Mouse (Mus musculus) embryo, embryonic 10 days (tissue): ENCODE results near the gene Myo3a.
"Not testable (repeated sequence)": the region's sequence is repeated elsewhere in the genome, so short reads cannot be mapped to it uniquely, and the experiment has no call there.

ENCODE experiments used
- DNase-seq: peaks from one replicate; pipeline ENCODE4 v3.0.0-alpha.2; 2015; ENCODE audit warnings: low spot score

Myo3a gene

DNA sequence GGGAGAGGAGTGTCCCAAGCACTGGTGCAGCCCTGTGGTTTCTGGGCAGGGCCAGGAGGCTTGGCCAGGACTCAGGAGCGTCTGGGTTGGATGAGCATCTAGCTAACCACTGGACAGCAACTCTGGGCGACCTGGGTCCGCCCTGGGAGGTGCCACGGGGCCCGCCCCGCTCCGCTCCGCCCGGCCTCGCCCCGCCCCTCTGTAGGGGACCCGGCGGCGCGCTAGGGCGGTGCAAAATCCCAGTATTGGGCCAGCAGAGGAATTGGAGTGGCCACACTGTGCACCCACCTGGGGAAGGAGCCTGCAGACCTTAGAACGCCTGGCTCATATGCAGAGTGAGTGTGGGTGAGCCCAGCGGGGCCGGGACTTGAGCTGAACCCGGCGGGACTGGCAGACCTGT, at the start of gene Myo3a:
Myo3a (plus strand) TSS at position 196 of the 400 bp plus-strand sequence.
- DNase-seq: peak; percentile 13

DNA sequence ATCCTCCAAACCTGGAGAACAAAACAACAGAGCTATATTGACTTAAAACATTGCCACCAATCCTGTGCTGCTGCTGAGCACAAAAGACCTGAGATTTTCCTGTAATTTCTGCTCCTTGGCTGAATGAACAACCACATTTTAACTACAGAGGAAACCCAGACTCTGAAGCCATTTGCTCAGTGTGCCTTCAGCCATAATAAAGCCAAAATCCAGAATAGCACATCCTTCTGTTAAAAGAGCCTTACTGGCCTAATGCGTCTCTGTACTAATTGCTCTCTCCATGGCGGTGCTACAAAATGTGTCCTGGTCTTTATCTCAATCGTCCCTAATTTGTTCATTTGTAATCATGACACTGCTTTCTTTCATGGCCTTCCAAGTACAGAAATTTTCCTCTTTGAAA, 23.2 kb downstream of the Myo3a start:
- no peak for DNase-seq

DNA sequence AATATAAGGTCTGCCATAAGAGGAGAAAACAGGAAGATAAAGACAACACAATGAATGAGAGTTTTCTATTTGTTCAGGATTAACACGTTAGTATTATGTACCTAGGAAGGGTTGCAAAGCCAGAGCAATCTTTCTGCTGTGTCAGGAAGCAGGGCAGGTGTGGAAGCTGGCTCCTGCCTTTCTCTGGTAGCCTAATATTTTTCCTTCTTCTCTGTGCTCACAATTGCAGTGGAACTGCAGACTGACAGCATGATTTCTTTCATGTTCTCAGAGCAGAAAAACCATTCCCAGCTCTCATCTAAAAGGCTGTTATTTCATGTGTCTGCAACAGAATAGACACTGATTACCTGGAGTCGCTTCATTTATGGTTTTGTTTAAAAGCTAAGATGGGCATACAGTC, 23.7 kb downstream of the Myo3a start:
- no peak for DNase-seq

DNA sequence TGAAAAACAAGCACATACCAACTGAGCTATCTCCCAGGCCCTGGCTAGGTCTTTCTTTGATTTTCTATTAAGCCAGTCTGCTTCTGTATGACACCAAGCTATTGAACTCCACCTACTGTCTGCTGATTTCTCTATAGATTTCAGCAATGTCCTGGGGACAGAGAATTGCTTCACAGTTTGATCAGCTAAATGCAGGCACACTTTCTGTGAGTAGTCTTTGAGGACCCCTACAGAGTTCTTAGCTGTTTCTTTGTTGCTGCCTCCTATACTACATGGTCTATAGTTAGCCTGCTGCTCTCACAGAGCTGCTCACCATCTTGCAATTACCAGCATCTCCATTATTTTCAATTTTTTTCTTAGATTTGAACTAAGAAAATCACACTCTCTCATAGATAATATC, 28.3 kb downstream of the Myo3a start:
- no peak for DNase-seq

DNA sequence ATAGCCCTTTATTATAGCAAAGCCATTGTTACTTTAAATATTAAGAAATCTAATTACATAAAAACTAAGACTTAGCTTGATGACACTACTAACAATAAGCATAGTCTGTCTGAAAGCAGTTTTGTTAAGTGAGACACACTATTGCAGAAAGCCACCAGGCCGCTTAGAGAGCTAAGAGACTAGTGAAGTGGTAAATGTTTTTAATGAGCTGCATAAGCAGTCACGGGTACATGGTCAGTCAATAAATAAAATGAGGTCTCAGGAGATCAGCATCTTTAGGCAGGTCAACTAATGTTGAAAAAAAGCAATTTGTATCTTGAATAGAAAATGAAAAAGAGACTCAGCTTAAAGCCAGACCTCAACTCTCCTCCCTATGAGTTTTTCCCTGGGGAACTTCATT, 44.3 kb downstream of the Myo3a start:
- DNase-seq: no peak

DNA sequence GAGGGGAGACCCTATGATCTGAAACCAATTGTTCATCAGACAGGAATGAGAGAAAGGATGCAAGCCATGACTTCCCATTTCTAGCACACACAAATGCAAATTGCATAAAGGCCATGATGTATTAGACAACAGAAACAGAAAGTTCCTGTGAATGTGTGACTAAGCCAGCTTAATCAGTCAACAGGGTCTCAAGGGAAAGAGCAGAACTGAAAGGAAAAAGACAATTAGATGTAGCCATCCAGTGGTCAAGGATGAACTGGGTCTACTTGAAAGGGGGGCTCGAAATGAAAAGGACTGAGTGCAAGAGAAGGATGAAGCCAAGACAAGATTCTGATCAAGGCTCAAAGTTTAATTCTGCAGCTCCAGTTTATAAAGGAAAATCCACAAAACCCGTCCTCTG, 58.1 kb downstream of the Myo3a start:
- no peak for DNase-seq

DNA sequence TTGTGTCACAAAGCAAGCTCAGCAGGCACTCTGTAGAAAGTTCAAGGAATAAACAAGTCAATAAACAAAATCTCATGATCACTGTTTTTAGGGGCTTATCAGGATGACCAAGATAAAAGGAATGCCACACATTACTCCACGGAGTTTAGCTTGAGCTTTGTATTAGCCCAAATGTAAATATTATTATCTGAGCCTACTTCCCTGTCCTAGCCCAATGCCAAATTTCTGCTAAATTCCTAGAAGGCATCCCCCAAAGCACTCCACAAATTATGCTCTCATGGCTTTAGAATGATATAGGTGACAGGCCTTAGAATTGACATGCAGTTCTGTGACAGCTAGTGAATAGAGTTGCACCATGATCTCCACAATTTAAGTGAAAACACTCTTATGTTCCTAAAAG, 58.5 kb downstream of the Myo3a start:
- no peak for DNase-seq

DNA sequence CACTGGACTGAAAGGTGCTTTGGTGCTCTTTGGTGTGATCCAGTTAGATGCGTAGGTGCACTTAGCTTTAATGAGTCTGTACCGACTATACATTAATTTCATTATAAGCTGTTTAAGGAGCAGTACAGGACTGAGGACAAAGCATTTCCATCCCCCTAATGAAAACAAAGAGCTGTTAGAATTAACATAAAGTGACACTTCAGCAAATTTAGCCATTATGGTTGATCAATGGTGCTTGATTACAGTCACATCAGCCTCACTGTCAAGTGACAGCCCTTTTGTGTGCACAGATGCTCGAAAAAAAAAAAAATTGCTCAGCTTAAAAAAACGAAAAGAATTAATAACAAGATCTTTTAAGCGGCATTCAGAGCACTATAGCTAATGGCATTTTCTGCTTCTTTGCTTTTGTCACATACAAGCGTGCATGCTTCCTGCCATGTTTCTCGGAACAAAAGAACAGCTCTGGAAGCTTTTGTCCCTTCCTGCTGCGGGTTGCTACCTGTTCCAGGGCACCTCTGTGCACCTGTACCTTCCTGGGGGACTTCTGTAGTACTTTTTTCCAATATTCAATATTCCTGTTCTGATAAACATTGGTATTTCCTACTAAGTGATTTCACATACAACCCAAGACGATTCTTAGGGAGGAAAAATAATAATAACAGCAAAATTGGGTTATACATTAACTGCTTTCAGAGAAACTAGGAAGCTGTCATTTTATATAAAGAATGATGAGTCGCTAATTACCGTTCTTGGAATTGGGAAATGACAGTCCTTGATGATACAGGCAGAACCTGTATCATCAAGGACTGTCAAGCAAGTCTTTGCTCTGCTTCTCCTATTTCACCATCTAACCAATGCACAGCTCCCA, 66.5 kb downstream of the Myo3a start:
- DNase-seq: no peak

DNA sequence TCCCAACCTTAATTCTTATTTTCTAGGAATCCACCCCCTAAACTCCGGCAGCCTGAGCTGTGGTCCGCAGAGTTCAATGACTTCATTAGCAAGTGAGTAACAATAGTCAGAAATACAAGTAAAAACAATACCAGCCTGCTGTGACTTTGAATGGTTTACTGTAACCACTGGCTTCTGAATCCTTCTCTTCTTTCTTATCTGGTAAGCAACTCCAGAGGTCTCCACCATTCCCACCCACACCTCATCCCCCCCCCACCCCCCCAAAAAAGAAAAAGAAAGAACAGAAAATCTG, 67.1 kb downstream of the Myo3a start:
- DNase-seq: no peak

DNA sequence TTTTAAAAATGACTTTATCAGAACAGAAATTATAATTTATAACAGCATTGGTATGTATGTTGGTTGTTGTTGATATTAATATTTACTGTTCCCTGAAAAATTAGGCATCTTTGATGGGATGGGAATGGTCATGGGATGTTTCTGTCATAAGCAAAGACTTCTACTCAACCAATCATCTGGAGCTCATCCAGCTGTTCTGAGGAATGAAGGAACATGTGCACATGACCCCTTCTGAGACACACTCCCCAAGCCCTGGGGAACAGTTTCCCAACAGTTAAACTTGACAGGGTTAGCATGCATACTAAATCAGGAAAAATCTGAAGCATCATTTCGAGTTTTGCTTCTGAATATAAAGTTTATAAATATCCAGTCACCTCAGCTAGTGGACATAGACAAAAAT, 70.6 kb downstream of the Myo3a start:
- DNase-seq: no peak

DNA sequence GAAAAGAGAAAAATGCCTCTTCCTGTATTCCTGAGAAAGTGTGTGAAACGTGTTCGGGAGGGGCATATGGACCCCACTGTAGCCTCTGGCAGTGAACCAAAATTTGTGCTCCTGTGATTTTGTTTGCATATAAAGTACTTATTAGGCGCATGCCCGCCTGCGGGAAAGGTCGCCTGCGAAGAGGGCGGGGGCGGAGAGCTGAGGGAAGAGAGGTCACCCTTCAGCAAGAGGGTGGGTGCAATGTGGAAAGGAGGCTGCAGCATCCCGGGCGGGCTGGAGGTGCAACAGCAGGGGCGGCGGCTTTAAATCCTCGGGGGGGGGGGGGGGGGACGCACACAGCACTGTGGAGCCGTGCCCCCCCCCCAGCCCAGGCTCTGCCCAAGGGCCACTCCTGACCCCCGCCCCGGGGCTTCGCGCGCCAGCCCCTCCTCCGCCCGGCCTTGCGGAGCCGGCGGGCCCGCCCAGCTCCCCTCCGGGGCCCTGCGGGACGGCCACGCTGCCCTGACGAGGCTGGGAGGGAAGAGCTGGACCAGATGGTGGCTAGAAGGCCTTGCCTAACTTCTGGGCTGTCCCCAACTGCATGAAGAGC, 111.1 kb downstream of the Myo3a start:
- peak; percentile 49 for DNase-seq

DNA sequence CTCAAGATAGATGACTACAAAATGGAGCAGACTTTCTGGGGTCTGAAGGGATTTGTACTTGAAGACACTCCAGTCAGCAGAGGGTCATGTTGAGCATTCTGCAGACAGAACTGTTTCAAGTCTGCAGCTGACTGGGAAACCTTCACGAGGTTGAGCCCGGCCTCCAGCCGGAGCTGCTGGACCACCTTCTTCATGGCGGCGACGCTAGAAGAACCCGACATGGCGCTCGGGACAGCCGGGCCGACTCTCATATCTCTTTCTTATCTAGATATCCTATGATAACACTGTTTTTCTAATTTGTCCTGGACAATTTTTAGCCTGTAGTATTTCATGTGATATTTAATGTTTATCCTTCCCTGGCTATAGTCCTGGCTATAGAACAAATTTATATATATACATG, 183.2 kb downstream of the Myo3a start:
- not testable (repeated sequence) for DNase-seq

DNA sequence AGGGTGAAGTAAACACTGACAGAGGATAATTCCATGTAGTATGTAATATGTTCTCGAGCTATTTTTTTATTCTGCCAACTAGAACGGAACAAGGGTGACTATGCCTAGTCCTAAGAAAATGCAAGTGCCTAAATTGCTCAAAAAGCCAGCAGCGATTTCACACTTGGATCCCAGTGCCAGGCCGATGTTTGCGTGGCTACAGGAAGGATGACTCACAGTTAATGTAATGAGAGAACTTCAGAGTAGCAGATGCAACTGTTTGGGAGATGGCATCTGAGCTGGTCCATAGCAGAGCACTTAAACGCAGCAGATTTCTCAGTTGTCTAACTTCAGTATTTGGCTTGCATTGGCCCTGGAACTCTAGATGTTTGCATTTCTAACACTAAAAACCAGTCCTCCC, 321.1 kb downstream of the Myo3a start:
- no peak for DNase-seq

DNA sequence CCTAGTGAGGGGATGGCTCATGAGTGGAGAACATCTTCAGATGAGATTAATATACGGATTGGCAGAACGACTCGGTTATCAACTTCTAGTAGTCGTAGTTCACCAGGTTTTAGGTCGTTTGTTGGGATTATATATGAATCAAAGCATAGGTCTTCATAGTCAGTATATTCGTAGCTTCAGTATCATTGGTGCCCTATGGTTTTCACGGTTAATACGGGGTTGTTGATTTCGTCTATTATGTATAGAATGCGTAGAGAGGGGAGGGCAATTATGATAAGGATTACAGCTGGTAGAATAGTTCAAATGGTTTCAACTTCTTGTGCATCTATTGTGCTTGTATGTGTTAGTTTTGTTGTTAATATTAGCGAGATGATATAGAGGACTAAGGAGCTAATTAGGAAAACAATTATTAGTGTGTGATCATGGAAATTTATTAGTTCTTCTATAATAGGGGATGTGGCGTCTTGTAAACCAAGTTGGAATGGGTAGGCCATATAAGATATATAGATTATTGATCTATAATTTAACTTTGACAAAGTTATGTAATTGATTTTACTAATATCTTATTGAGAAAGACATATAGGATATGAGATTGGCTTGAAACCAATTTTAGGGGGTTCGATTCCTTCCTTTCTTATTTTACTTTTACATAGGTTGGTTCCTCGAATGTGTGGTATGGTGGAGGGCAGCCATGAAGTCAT, 360.3 kb downstream of the Myo3a start:
- not testable (repeated sequence) for DNase-seq

DNA sequence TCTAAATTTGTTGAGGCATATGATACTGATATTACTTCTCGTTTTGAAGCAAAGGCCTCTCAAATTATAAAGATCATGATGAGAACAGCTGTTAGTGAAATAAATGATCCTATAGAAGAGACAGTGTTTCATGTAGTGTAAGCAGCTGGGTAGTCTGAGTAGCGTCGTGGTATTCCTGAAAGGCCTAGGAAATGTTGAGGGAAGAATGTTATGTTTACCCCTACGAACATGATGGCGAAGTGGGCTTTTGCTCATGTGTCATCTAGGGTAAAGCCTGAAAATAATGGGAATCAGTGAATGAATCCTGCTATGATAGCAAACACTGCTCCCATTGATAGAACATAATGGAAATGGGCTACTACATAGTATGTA, 360.9 kb downstream of the Myo3a start:
- DNase-seq: not testable (repeated sequence)

DNA sequence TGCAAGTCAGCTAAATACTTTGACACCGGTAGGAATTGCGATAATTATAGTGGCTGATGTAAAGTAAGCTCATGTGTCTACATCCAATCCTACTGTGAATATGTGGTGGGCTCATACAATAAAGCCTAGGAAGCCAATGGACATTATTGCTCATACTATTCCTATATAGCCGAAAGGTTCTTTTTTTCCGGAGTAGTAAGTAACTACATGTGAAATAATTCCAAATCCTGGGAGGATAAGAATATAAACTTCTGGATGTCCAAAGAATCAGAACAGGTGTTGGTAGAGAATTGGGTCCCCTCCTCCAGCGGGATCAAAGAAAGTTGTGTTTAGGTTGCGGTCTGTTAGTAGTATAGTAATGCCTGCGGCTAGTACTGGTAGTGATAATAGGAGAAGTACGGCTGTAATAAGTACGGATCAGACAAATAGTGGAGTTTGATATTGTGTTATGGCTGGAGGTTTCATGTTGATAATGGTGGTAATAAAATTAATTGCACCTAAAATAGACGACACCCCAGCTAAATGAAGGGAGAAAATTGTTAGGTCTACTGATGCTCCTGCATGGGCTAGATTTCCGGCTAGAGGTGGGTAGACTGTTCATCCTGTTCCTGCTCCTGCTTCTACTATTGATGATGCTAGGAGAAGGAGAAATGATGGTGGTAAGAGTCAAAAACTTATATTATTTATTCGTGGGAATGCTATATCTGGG, 361.5 kb downstream of the Myo3a start:
- not testable (repeated sequence) for DNase-seq

DNA sequence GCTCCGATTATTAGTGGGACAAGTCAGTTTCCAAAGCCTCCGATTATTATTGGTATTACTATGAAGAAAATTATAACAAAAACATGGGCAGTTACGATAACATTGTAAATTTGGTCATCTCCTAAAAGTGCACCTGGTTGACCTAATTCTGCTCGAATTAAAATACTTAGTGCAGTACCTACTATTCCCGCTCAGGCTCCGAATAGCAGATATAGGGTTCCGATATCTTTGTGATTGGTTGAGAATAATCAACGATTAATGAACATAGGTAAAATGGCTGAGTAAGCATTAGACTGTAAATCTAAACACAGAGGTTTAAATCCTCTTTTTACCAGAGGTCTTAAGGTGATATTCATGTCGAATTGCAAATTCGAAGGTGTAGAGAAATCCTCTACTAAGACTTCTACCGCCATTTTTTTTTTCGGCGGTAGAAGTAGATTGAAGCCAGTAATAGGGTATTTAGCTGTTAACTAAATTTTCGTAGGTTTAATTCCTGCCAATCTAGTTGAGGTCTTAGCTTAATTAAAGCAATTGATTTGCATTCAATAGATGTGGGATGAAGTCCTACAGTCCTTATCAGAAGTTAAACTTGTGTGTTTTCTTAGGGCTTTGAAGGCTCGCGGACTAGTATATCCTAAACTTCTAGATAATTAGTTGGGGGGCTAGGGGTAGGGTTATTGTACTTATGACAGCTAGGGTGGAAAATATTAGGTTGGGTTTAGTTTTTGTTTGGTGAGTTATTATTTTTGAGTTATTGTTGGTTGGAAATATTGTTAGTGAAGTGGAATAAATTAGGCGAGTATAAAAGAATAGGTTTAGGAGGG, 362.3 kb downstream of the Myo3a start:
- not testable (repeated sequence) for DNase-seq

DNA sequence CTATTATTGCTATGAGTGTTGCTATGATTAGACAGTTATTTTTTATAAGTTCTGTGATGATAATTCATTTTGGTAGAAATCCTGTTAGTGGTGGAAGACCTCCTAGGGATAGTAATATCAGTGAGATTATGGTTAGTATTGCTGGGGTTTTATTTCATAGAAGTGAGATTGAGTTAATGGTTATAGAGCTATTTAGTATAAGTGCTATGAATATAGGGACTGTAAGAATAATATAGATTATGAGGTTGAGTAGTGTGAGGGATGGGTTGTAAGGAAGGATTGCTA, 362.8 kb downstream of the Myo3a start:
- DNase-seq: no peak

DNA sequence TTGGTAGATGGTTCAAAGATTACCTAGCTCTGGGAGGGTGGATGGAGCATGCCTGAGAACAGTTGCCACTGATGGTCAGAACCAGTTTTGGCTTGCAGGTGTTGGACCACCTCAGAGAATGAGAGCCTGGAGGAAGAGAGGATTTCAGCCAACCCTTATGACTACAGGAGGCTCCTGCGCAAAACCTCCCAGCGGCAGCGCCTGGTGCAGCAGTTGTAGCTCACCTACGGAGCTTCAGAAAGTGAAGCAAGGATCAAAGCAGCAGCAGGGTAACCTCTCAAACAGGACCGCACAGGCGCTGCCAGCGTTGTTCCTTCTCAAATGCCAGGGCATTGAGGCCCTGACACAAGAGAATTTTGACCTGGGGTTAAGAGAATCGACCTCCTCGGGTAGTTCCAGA, 390.6 kb downstream of the Myo3a start:
- peak; percentile 17 for DNase-seq

DNA sequence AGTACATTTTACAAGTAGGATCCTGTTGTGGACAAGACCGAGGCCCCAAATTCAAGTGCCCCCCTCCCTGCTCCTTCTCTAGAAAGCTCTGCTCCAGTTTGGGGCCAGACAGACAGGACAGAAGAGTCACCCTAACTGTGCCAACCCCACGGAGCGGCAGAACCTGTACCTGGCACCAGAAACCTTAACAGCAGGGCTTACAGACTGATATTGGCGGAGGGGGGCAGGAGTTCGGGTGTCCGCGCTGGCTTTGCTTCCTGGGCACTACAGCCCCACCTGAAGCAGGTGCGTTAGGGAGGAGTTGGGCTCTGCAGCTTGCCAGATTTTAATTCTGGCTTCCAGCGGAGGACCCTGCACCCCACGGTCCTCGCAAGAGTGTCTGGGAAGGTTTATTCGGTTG, 392.1 kb downstream of the Myo3a start:
- DNase-seq: no peak

DNA sequence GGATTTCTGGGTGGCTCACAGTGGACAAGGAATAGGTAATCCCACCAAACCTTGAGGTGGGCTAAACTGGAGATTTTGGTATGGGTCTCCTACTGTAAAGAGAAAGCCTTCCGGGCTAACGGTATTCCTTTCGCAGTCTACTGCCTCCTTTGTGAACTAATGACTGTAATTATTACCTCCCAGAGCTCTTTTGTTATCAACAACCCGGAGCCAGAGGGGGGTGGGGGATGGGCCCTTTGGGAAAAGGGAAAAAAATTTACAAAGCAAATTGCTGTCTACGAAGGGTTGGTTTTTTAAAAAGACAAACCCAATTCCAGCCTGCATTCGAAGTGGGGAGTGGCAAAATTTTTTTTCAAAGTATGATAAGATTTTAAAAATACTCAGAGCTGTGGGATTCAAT, 392.7 kb downstream of the Myo3a start:
- no peak for DNase-seq

DNA sequence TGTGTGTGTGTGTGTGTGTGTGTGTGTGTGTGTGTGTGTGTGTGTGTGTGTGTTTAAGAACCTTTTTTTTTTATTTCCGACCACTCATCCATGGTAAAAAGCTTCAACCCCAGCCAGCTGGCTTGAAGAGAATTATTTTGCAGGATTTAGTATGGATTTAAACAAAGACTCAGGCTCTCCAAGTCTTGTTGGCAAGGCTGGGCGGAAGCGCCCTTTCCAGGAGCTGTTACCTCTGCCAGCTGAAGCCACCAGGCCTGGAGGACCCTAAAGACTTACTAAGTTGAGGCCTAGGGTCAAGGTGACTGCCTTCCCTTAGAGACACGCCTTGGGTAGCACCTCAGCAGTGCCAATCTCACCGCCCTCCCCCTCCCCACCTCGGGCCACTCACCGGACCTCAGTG, 393.2 kb downstream of the Myo3a start:
- no peak for DNase-seq
